Mouse (Mus musculus): Measurements from ENCODE around the gene Olfr507.
"Not testable (repeated sequence)": the region's sequence is repeated elsewhere in the genome, so short reads cannot be mapped to it uniquely, and the experiment has no call there.

Gene Olfr507

GRCm38 (mm10) chr7:108621514-108621913 is at the start of gene Olfr507:
Gene Olfr507 (plus strand): TSS chr7:108621814.
- no peak for DNase-seq (ENCODE audit: low spot score)

GRCm38 (mm10) chr7:108589797-108590196 is 31.8 kb upstream of the Olfr507 start:
- no peak for DNase-seq (ENCODE audit: low spot score)

GRCm38 (mm10) chr7:108601916-108602315 is 19.7 kb upstream of the Olfr507 start:
- DNase-seq (ENCODE audit: low spot score): not testable (repeated sequence)

GRCm38 (mm10) chr7:108610487-108610886 is 11.1 kb upstream of the Olfr507 start, which contains the start of gene Olfr506:
Gene Olfr506 (plus strand): TSS chr7:108610787.
- no peak for DNase-seq (ENCODE audit: low spot score)

- DNase-seq (ENCODE audit: low spot score): no peak
Observed at GRCm38 (mm10) chr7:108614110-108614509, 7.5 kb upstream of the Olfr507 start.

GRCm38 (mm10) chr7:108616781-108617180 is 4.8 kb upstream of the Olfr507 start:
- DNase-seq (ENCODE audit: low spot score): not testable (repeated sequence)

GRCm38 (mm10) chr7:108629694-108630093 is 8.1 kb downstream of the Olfr507 start, which contains the start of gene Olfr508:
Gene Olfr508 (plus strand): TSS chr7:108629994.
- DNase-seq (ENCODE audit: low spot score): no peak

- no peak for DNase-seq (ENCODE audit: low spot score)
Observed at GRCm38 (mm10) chr7:108651806-108652205, 30.2 kb downstream of the Olfr507 start, which contains the start of gene Olfr509. Gene Olfr509 (minus strand): TSS chr7:108651906.

- no peak for DNase-seq (ENCODE audit: low spot score)
Observed at GRCm38 (mm10) chr7:108662419-108662818, 40.8 kb downstream of the Olfr507 start.

- DNase-seq (ENCODE audit: low spot score): no peak
Observed at GRCm38 (mm10) chr7:108666118-108666517, 44.5 kb downstream of the Olfr507 start, which contains the start of gene Olfr510. Gene Olfr510 (plus strand): TSS chr7:108666418.

- no peak for DNase-seq (ENCODE audit: low spot score)
Observed at GRCm38 (mm10) chr7:108671058-108671457, 49.4 kb downstream of the Olfr507 start.
